Mouse (Mus musculus) common myeloid progenitor, adult 5-6 weeks (primary cell): ENCODE measurements around the gene Arl8b. TPM values are rescaled to one million over a fixed set of nuclear protein-coding genes. Genes with fewer than 3 reads are reported as not detected.

Source experiments
- ATAC-seq: replicated peaks from 2 replicates; pipeline ENCODE4 v1.8.0; 2016; ENCODE audit warnings: low read depth, mild to moderate bottlenecking, moderate TSS enrichment, inconsistent platforms; ENCODE audit not compliant: poor library complexity, severe bottlenecking
- total RNA-seq: library from RNA; stranded (forward); fragments of 200-1000, 187-1606 nt; gene quantifications from 2 replicates; pipeline ENCODE4 v1.2.3, GENCODE M21; 2017

Arl8b gene
- total RNA-seq, 1 experiment from 2014 or later = 59.3 TPM

DNA sequence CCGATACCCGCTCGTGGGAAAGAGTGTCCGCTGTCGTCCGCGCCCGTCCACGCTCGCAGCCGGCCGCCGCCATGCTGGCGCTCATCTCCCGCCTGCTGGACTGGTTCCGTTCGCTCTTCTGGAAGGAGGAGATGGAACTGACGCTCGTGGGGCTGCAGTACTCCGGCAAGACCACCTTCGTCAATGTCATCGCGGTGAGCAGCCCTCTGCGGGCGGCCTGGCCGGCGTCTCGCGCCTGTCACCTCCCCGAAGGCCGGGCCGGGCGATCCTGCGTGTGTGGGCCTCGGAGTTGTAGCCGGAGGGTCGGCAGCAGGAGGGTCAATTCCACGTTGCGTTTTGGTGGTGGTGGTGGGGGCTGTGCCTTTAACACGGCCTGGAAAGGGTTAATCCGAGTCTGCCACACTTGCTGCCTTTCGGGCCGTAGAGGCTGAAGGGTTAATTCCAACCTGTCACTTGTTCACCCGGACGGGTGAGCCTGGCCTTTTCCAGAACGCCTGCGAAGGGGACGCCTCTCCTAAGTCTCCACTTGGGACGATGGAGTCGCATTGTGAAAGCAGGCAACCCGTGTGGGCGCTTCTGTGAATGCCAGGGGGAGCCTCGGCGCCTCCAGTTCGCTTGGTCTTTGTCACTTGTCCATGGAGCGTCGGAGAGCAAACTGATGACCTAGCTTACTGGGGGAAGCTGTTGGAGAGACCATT, 434 bp downstream of the Arl8b start:
- peak; percentile 15 for ATAC-seq

DNA sequence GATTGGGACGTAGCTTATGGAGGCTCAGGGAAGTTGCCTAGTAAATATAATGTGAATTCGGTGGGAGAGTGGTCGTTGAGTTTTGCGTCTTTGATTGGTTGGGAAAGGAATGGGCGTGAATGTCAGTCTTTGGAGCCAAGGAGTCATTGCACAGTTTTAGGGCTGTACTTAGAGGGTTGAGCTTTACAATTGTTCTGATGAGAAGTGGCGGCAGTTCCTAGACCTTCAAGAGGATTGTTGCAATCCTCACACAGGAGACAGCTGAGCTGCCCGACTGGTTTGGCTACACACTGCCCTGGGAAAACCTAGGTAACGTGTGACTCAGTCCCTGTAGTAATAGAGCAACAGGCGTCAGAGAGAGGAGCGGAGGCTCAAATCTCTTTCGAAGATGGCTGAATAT, 1.2 kb downstream of the Arl8b start:
- no peak for ATAC-seq

DNA sequence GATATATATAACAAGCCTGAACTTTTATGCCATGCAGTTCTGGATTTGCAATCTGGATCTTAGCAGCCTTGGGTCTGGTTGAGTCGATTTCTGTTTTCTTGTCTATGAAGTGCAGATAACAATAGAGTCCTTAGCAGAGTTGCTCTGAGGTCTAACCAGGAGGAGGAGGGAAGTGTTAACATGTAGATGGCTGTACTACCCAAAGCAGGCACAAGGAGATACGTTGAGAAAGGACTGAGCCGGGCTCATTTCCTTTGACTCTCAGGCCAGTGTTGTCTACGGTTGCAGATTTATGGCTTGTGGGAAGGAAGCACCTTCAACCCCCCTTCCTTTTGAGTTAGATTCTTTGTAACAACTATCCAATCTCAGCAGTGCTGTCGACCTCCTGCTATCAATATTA, 1.9 kb downstream of the Arl8b start:
- ATAC-seq = peak; percentile 76

DNA sequence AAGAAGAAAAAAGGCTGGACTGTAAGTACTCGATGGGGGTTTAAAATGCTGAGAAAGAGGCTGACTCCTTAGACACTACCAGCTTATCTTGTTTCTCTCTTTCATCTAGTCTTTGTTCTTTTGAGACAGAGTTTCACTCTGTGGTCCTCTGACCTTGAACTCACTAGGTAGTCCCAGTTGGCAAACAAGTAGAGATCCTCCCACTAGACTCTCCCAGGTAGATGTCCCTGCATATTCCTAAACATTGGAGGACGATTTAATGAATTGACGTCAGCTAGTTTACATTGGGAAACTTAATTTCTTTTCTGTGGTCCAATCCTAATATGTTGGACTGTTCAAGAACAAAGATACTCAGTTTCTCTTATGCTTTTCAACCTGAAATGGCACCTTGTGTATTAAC, 2.7 kb downstream of the Arl8b start:
- no peak for ATAC-seq

DNA sequence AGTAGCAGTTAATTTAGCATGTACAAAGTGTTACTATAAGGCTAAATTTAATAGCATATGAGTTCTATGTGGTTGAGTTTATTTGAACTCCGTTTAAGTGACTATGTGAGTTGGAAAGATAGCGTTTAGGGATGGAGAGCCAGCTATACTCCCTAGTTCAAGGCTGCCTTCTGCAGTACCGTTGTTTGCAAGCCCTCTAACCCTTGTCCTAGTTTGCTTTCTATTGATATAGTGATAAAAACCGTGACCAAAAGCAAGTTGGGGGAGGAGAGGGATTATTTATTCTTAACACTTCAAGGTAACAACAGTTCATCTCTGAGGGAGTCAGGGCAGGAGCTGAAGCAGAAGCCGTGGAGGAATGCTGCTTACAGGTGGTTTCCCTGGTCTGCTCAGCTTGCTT, 8.6 kb downstream of the Arl8b start:
- no peak for ATAC-seq

DNA sequence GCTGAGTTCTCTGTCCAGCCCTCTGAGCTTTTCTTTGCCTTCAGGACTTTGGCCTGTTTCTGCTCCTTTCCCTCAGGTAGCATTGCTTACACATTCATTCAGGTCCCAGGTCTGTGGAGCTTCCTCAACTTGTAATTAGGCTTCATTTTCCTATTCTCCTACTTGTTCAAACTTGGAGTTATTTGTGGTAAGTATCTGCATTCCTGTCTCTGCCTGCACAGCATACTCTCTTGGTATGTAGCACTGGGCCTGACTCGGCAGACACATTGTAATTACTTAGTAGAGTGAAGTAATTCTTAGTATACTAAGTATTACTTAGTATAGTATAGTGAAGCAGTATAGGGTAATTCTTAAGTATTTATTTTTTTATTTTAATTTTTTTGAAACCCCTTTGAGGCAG, 13.0 kb downstream of the Arl8b start:
- ATAC-seq = no peak

DNA sequence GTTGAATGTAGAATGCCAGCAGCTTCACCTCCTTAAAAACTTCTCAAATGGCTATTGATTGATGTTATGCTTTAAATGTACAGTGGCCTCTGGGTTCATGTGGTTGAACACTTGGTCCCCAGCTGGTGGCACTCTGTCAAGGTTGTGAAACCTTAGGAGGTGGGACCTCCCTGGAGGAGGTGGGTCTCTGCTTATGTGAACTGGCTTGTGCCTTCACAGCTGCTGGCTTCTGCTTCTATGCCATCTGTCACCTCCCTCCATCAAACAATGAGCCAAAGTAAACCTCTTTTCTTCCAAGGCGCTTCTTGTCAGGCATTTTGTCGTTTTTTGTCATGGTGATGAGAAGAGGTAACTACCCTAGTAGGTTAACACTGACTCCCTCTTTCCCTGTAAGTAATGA, 13.8 kb downstream of the Arl8b start:
- 0 out of 2 replicates have a peak, but pooled peaks have one; percentile 36 for ATAC-seq

DNA sequence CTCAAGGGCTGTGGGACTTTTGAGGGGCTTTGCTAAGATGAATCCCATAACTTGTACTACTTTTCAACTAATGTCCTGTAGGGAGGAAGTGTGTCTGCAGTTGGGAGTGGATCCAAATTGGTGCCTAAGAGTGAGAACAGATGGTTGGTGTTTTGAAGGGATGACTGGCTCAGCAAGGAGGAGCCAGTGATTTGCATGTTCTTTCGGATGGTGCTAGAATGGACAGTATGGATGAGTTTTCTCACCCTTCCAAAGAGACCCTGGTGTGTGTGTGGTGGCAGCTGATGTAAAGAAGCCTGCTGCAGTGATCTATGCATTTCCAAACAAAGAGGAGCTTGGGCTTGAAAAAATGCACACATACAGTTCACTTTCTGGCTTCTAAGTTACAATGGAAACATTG, 22.3 kb downstream of the Arl8b start:
- no peak for ATAC-seq

DNA sequence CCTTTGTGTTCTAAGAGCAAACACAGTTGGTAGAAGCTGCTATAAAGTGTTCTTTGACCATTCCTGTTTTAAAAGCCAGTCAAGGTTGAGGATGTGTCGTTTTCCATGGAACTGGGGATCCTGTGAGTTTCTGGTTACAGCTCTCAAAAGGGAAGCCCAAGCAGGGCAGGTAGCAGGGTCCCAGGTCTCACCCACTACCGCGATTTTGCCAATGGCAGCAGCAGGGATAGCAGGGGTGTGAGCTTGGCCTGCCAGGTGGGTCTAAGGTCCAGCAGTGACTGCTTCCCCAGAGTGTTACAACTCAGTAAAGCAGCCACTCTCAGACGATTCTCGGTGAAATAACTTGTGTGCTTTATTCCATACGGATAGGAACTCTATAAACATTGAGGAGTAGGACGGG, 23.0 kb downstream of the Arl8b start:
- no peak for ATAC-seq

DNA sequence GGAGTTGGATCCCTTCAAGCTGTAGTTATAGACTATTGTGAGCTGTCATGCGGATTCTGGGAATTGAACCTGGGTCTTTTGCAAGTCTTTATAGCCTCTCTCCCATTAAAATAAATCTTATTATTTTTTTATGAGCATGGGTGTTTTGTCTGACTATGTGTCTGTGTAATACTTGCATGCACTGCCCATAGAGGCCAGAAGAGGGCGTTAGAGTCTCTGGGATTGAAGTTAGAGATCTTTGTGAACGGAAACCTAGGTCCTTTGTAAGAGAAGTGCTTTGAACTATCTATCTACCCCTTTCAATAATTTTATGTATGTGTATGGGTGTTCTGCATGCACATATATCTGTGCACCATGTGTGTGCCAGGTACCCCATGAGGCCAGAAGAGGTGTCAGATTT, 24.5 kb downstream of the Arl8b start:
- no peak for ATAC-seq

DNA sequence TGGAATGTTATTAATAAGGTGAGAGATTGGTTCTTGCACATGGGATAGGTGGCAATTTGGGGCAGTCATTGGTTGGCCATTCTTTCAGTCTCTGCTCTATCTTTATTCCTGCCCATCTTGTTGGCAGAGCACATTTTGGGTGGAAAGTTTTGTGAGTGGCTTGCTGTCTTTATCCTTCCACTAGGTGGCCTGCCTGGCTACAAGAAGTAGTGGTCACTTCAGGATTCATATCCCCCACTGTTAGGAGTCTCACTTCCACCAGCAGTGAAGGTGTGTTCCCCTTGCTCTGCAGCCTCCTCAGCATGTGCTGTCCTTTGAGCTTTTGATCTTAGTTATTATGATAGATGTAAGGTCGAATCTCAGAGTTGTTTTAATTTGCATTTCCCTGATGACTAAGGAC, 25.9 kb downstream of the Arl8b start:
- ATAC-seq = 0 out of 2 replicates have a peak, but pooled peaks have one; percentile 43

DNA sequence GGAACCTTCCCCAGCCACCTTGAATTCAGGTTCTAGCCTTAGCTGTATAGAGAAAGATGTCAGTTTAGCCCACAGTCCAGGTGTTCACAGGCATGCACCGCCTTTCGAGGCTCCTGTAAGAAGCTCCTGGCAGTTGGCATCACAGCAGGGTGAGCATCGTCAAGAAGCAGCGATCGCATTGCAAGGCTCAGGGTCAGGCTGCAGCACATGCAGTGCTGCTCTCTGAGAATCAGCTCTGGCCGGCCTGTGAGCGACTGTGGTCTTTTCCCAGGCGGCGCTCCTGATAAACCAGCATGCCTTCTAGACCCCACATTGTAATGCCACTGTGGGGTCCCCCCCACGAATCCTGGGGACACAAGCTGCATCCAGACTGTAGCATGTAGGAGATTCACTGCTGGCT, 27.3 kb downstream of the Arl8b start:
- ATAC-seq = no peak

DNA sequence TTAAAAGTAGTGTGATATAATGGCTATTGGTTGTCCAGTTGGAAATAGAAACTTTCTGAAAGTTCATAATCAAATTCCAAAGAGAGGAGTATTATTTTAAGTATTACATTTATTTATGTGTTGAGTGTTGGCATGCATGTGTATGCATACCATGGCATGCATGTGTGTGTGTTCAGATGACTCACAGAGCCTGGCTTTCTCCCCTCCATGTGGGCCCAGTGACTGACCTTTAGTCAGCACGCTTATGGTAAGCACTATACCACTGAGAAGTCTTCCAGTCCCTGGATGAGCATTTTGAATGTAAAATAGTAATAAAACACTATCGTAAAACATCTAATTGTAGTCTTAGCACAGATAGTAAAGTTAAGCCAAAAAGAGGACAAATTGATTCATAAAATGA, 29.2 kb downstream of the Arl8b start:
- ATAC-seq = no peak

DNA sequence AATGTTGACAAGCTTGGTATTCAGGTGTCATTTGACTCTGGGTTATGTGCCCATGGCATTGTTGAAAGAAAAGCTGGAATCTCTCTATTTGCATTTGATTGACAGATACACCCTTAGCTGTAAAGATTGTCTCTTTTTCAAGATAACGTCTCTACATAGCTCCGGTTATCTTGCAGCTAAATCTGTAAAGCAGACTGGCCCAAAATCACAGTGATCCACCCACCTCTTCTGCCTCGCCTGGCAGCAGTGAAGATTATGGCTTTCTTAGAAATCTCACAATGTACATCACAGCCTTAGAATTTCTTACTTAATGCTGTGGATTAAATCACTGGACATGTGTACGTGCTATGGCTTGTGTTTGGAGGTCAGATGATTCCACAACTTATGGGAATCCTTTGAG, 34.6 kb downstream of the Arl8b start:
- no peak for ATAC-seq

DNA sequence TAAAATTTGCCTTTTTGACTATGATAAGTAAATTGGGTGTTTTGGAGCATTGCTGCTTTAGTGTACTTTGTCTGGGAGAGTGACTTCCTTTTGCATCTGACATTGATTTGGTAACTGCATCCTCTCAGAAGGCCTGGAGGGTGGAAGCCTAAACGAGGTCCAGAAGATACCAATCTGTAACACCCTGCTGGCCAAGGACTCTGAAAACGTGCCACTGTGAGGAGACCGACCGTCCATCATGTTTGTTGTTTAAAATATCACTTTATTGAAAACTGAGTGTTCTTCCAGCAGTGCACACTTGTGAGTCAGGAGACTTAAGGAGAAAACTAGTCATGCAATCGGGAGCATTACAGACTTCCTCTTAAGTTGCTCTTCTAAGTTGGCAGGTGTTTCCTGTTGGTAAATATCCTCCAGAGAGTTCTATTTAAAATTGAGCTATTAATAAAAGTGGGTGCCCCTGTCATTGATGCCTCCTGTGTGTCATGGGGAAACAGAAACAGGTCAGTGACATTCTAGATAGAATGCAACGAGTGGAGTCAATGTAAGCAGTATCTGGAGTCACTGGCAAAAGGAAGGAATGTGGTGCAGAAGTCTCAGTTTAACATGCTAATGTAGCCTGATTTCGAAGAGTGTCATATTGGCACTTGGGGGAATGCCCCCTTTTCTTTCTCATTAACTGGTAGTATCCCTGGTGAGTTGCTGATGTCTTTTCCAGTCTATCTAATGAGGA, 42.1 kb downstream of the Arl8b start:
- ATAC-seq = peak; percentile 58

DNA sequence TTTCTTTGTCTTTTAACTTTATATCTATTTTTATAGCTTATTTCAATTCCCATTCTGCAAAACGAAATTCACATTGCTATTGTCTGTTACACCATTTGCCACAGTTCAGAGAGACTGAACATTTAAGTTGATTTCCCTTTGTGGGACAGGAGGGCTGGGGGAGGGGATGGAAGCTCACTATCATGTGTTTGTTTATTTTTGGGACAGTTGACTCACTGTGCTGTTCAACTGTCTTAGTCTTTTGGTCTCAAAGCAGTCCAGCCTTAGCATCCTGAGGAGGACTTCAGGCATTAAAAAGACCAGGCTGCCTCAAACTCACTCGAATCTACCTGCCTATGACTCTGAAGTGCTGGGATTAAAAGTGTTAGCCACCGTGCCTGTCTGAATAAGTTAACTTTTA, 43.2 kb downstream of the Arl8b start:
- ATAC-seq = no peak

DNA sequence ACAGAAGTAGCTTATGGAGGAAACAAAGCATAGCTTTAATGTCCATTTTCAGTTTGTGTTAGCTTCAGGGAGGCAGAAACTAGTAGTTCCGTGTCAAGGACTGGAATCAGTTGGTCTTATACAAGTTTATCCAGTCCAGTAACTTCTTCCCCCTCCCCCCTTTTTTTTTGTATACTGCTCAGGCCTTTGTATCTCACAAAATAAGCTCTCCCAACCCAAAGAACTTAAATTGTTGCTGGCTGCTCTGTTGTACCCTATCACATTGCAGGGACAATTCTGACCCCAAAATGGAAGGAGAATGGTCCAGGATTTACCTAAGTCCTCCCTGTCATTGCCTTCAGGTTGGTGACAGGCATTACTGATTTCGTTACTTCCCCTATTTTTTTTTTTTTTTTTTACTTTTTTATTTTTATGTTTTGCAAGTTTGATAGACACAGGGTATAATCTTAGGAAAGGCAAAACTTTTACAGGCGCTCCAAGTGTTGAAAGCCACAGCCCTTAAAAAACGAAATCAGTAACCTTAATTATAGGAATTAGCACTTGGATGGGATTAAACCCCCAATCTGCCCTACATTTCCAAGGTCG, 44.5 kb downstream of the Arl8b start:
- no peak for ATAC-seq

DNA sequence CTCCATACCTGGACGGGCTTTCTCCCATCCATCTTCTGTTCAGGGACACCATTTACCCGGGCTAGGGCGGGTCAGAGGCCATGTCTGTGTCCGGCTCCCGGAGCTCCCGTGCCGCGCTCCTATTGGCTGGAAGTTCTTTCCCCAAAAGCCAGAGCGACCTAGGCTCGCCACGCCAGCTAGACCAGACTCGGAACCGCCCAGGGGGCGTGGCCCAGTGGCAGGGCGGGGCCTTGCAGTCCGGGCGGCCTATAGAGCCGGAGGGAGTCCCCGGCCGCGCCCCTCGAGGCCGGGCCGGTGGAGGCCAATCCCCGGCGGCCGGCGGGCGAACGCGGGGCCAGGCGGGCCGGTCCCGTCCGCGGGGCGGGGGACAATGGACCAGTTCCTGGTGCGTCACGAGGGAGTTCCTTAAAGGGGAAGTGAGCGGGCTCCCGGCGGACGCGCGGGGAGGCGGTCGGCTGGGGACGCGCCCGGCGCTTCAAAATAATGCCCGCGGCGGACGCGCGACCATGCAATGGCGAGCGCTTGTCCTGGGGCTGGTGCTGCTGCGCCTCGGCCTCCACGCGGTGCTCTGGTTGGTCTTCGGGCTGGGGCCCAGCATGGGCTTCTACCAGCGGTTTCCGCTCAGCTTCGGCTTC, 45.5 kb downstream of the Arl8b start, which contains the start of gene Edem1:
Gene Edem1 (plus strand): TSS at position 408 of the 635 bp plus-strand sequence.
- peak; percentile 69 for ATAC-seq

DNA sequence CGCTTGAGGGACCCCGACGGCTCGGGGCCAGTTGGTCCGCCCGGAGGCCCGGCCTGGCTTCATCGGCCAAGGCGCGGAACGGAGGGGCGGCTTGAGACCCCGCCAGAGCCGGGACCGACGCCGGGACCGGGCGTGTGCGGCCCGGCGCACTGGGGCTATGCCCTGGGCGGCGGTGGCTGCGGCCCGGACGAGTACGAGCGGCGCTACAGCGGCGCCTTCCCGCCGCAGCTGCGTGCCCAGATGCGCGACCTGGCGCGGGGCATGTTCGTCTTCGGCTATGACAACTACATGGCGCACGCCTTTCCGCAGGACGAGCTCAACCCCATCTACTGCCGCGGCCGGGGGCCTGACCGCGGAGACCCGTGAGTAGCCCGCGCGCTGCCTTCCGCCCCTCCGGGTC, 46.0 kb downstream of the Arl8b start:
- ATAC-seq = 0 out of 2 replicates have a peak, but pooled peaks have one; percentile 1

DNA sequence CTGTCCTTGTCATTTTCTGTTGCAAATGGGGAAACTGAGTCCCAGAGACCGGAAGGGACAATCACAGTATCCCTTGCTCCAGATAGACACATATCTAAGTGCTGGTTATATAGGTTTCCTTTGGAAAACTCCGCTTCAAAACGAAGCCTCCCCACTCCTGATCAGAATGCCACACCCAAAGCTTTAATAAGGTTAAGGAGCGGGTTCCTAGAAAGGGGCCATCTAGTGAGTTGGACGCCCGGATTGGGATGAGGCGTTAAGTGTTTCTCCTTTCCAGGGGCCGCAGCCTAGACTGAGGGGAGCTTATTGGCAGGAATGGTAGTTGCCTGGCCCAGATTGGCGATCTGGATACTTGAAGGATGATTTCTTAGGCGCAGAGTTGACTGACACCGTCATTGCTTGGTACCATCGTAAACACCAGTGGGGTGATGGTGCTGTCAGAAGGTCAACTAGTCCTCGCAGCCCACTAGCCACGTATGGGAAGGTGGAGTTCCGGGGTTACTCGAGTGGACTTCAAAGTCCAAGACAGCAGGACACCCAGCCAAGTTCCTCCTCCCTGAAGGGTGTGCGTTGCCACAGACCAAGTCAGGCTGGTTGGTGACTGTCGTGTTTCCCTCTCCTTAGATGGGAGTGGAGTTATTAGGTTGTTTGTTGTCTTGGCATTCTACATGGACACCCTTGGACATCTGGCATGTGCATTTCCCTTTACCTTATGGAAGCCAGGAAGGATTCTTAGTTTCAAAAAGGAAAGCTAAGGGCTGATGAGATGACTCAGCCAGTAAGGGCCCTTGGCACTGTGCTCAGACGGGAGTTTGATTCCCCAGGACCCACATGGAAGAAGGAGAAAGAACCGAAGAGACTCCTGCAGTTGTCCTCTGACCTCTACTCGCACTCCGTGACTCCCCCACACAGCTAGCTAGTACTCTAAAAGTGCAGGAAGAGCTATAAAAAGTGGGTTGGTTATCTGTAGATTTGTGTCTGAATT, 46.8 kb downstream of the Arl8b start:
- no peak for ATAC-seq
